Mouse (Mus musculus) myocyte (in vitro differentiated cells): ENCODE data around the gene Tnrc18.

Source experiments
- CEBPB ChIP-seq: IDR thresholded peaks from 2 replicates; pipeline ENCODE4 v1.6.1; 2011; ENCODE audit warnings: mild to moderate bottlenecking, moderate library complexity; ENCODE audit not compliant: poor library complexity, insufficient read depth, severe bottlenecking
- E2F4 ChIP-seq: IDR thresholded peaks from one replicate; pipeline ENCODE4 v1.6.1; 2011; ENCODE audit warnings: mild to moderate bottlenecking, control low read depth, moderate library complexity; ENCODE audit not compliant: insufficient read depth
- MAX ChIP-seq: IDR thresholded peaks from one replicate; pipeline ENCODE4 v1.6.1; 2011; ENCODE audit warnings: low read depth, mild to moderate bottlenecking, control low read depth
- MYOD1 ChIP-seq, 3 experiments: IDR thresholded peaks; one replicate each; pipeline ENCODE4 v1.6.1; 2011; ENCODE audit warnings: control low read depth in 2 of 3, low read depth in 2 of 3, mild to moderate bottlenecking in 2 of 3, moderate library complexity in 1 of 3; ENCODE audit not compliant: insufficient read length in 2 of 3, control insufficient read depth in 1 of 3
- POLR2A ChIP-seq: IDR thresholded peaks from one replicate; pipeline ENCODE4 v1.6.1; 2011; ENCODE audit warnings: low read depth, mild to moderate bottlenecking, control low read depth, moderate library complexity; ENCODE audit not compliant: insufficient read length
- POLR2AphosphoS2 ChIP-seq: IDR thresholded peaks from one replicate; pipeline ENCODE4 v1.6.1; 2011; ENCODE audit warnings: low read depth, control low read depth; ENCODE audit not compliant: insufficient read length
- REST ChIP-seq: IDR thresholded peaks from one replicate; pipeline ENCODE4 v1.6.1; 2011; ENCODE audit warnings: mild to moderate bottlenecking, control low read depth, moderate library complexity; ENCODE audit not compliant: insufficient read depth, insufficient read length
- SRF ChIP-seq: IDR thresholded peaks from one replicate; pipeline ENCODE4 v1.6.1; 2011; ENCODE audit warnings: low read depth; ENCODE audit not compliant: control insufficient read depth, insufficient read length
- TCF12 ChIP-seq: IDR thresholded peaks from one replicate; pipeline ENCODE4 v1.6.1; 2011; ENCODE audit warnings: mild to moderate bottlenecking, control low read depth; ENCODE audit not compliant: poor library complexity, insufficient read depth, severe bottlenecking
- TCF3 ChIP-seq: IDR thresholded peaks from one replicate; pipeline ENCODE4 v1.6.1; 2011; ENCODE audit warnings: low read depth, control low read depth; ENCODE audit not compliant: insufficient read length
- USF1 ChIP-seq: IDR thresholded peaks from one replicate; pipeline ENCODE4 v1.6.1; 2011; ENCODE audit warnings: low read depth, mild to moderate bottlenecking, control low read depth, moderate library complexity

GRCm38 (mm10) chr5:142814161-142814651 lies 3.3 kb downstream of the Tnrc18 start:
- TF ChIP-seq TCF3 (no peak), MAX (no peak), USF1 (no peak), TCF12 (no peak), POLR2A (peak; percentile 53), MYOD1 (IDR thresholded peaks at IDR 0.05; ENCODE audit: control insufficient read depth in 1 of 3, insufficient read length in 2 of 3, low read depth in 2 of 3) (no peak), POLR2AphosphoS2 (no peak), CEBPB (no peak), SRF (no peak), E2F4 (no peak), REST (no peak)
